Mouse (Mus musculus) cortical plate, adult 2 months (tissue): ENCODE measurements around the gene Tenm4.

Experiments used
- CTCF ChIP-seq: fragments of 200-500 bp; IDR thresholded peaks from 2 replicates; pipeline ENCODE4 v1.5.1; 2011; ENCODE audit warnings: mild to moderate bottlenecking, control low read depth, low read length; ENCODE audit not compliant: insufficient read depth; ENCODE audit errors: extremely low read depth
- POLR2A ChIP-seq: fragments of 200-500 bp; IDR thresholded peaks from 2 replicates; pipeline ENCODE4 v1.6.1; 2011; ENCODE audit warnings: mild to moderate bottlenecking, low read length, control low read depth; ENCODE audit not compliant: insufficient read depth; ENCODE audit errors: extremely low read depth

- TF ChIP-seq POLR2A (no peak), CTCF (no peak)
Measured at GRCm38 (mm10) chr7:96797716-96798332, 626.8 kb downstream of the Tenm4 start.
